Mouse (Mus musculus) layer of hippocampus, adult 9-10 months (tissue): ENCODE data around the gene Fbn1.

ENCODE experiments used
- DNase-seq: peaks from one replicate; pipeline ENCODE4 v3.0.0; 2022; ENCODE audit warnings: low spot score

Gene Fbn1

DNA sequence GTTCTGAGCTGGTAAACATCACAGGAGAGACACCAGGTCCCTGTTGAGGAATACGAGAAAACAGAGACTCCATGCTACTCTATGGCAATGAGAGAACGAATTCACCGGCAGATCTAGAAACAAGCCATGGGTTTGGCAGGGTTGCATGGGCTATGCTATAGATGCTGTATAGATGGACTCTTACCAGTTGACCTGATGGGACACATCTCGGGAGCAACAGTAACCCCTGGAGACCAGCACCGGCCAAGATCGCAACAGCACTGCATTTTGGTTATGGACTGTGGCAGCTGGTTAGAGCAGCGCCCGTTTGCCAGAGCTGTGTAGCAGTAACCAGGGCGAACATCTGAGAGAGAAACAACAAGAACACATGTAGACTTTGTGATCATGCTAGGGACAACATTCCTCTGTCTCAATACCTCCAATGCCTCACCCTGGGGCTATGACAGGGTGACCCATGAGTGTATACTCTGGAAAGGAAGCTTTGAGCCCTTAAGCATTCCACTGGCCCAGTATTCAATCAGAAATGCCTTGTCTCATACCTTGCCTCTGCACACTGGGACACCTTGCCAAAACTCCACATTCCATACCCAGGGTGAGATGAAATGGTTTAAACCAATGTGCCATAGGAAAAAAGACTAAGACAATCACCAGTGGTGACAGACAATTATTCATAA is 113.2 kb downstream of the Fbn1 start:
- no peak for DNase-seq

DNA sequence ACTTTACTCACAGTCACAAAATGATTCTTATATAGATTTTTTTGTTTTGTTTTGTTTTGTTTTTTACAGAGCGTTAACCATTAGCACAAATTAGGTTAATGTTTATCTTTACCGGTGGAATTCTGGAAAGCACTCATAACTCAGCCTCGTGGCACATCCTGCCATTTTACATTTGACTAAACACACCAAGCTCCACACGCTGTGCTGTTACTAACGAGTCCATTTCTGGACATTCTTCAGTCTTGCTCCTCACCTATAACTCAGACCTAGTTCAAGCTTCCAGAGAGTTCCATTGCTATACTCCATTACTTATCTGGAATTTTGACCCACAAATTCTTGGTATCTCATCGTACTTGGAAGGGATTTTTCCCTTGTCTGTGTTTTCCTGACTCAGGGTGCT is 116.2 kb downstream of the Fbn1 start:
- no peak for DNase-seq

DNA sequence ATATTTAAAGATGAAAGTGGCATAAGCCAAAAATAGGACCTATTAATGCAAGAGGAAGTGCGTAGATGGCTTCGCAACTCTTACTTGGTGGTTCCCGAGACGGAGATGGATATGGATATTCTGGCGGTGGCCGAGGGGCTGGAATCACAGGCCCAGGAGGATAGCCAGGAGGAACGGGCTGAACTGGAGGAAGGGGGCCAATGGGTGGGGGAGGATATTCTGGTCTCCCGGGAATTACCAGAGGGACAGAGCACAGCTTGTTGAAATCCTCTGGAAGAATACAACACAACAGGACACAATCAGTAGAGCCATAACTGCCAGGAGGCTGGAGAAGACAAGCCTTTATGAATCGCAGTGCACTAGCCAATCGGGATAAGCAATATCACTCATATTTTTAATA is 118.0 kb downstream of the Fbn1 start:
- no peak for DNase-seq

DNA sequence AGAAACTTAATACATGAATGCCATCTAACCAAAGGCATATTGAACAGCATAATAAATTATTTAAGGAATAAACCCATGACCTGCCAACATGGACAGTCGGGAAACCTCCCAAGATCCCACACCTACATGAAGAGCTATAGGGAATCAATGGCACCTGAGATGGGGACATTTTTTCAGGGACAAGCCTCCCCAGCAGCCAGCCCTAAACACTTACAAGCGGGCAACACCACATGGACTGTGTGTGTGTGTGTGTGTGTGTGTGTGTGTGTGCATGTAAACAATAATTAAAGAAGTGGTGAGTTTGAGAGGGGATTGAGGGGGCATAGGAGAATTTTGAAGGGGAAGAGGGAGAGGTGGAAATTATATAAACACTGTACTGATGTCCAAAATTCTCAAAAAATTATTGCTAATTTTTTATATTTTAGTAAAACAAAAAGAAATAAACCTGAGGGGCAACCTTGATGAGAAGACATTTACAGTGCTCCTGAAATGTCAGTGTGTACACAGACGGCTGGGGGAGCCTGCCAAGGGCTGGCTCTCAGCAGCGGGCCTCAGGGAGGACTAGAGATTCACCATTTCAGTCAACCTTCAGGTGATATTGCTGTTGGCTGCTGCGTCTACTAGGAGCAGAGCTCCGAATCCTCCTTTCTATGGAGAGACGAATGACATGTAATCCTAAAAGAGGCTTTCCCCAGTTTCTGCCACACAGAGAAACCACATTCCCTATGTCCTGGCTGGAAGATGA is 121.4 kb downstream of the Fbn1 start:
- no peak for DNase-seq

DNA sequence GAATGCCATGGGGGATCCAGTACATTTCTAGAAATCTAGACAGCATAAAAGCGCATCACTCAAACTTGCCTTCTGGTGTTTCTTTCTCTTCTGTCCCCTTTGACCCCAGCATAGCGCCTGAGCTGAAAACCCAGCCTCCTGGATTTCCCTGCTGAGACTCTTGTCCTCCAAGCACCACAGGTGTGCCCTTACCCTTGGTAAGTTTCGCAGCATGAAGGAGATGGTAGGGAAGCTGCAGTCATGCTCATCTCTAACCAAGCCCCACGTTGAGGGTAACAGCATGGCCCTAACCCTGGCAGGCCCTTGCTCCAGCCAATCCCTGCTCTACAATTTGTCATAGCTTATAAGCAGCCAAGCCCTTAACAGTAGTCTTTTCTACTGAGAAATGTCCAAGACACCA is 122.9 kb downstream of the Fbn1 start:
- DNase-seq: no peak

DNA sequence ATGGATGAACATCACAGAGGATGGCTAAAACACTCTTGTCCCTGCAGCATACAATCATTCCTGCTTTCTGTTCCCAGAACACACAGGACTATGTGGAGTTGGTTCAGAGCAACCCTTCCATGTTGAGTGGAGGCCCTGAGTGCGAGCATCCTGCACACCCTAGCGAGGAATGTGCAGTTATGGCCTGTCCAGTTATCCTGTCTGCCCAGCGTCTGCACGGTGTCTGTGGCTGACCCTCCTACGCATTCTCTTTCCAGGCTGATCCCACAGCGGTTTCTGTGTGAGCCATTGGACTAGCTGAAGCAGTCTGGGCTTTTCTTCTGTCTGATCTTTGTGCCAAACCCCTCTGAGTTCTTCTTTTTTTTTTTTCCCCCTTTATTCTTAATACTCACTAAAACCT is 123.4 kb downstream of the Fbn1 start:
- DNase-seq: no peak

DNA sequence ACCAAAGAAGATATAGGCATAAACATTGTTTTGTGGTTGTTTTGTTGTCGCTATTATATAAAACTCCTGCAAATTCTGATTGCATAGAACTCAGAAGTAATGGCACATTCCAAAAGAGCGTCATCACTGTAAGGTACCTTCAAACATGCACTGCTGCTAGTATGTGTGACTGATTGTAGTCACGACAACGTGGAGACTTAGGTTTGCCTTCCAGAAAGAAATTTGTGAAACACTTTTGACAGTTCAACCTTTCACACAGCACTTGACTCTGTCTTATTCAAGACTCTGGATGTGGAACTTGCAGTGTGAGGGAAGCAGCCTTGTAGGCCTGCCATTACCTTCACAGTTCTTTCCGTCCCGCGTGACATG is 124.5 kb downstream of the Fbn1 start:
- DNase-seq: no peak

DNA sequence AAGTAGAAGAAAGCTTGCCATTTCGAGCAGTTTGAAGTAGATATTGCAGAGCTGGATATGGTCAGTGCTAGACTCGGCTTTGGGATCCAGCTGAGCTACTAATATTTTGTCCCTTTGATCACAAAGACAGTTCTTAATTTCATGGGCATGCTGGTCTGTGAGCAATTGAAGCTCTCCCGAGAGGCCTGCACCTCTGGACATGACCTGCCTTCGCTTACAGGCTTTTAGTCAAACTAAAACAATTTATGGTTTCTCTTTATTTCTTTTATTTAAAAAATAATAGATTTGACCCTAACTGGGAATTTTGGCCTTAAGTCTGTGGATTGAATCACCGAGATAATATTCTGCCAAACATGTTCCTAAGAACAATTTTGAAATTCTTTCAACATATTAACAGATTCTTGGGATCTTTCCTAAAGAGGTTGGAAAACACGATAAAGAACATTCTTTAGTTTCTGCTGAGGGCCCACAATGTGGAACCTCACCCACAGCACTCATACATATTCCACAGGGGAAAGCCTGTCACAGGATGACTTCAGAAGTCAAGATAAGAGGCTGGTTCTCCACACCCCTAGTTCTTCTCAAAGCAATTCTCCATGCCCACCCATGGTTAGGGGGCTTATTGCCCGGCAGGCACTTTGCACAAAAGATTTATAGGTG is 125.0 kb downstream of the Fbn1 start:
- no peak for DNase-seq

DNA sequence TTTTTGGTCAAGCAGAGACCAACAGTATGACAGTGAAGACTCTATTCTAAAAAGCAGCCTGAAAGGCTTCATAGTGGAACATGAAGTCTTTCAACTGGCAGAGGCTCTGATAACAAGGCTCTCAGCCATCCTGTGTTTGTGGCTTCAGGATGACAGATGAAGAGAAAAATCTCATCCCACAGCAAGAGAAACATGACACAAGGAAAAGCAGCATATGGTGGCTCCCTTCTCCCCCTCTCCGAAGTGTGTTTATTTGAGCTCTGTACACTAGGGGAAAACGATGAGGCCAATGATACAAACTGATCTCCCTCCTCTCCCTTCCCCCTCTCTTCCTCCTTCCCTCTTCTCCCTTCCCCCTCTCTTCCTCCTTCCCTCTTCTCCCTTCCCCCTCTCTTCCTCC is 127.7 kb downstream of the Fbn1 start:
- DNase-seq: no peak

DNA sequence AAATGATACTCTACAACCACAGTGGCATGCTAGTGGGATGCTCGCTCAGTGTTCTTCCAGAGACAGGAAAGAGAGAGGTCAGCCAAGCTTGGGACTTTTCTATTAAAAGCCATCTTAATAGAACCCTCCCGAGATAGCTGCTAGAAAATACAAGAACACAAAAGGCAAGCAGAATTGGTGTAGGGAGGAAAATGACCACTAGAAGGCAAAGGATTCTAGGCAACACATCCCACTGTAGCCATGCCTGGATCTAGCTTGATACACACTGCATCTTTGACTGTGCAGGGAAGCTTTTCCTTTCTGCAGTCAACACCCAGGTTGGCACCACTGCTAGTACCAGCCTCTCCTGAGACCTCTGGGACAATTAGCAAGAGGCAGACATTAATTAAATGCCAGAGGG is 128.6 kb downstream of the Fbn1 start:
- DNase-seq: no peak

DNA sequence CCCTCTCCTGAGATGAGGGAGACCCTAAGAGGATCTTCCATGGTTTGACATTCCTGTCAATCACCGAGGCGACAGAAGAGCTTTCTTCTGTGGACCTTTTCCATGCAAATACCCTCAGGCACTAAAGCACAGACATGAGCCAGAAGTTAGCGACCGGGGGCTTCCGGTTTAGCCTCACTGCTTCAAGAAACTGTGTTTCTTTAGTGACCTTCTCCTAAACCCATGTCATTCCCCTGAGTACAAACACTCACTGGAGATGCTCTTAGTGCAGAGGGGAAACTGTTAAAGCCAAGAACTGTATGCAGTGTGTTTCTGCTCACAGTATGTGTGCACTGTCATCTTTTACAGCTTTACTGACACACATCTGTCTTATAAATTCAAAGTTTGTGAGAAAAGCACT is 131.9 kb downstream of the Fbn1 start:
- DNase-seq: no peak

DNA sequence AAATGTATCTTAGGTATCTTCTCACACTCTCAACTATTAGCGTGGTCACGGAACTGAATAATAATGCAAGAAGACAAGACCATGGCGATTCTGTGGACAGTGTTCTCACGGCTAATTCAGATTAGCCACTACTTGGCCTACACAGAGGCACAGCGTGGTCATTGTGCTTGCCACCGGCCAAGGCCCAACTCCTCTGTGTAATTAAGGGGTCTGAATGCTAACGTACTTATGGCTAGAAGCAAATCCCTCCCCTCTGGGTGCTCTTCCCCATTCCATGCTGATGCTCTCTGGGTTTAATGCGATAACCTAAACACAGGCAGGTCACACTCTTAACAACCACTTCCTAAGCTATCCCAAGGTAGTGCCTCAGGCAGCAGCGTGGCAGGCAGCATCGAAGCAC is 132.5 kb downstream of the Fbn1 start:
- DNase-seq: no peak

DNA sequence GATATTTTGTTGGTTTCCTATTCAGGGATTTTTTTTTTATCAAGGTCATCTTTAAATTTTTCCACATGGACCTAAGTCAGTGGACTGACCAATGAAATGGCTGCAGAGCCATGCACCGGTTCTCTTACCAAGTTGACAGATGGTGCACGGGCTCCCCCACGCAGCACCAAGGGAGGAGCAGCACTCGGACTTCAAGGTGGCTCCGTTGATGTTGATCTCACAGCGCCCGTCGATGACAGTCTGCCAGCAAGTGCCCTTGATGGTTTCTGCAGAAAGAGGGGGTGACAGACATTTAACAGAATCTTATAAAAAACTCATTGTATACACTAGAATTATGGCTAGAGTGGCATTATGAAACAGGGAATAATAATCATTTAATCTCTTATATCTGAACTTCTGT is 138.1 kb downstream of the Fbn1 start:
- no peak for DNase-seq

DNA sequence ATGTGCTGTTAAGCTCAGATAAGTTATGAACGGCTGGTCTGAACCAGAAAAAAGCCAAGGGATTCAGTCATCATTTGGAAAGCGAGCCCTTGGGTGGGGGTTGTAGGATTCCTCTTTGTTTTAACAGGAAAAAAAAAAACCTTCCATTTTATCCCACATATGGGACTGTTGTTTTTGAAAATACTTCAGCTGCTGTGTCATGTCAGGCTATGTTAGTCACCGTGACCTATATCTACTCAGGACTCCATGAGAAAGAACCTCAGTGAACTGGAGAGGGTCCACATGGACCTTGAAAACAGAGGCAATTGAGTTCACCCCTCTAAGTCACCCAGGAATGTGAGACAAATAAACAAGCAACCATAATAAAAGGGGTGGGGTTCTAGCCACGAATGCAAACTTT is 139.2 kb downstream of the Fbn1 start:
- DNase-seq: no peak

DNA sequence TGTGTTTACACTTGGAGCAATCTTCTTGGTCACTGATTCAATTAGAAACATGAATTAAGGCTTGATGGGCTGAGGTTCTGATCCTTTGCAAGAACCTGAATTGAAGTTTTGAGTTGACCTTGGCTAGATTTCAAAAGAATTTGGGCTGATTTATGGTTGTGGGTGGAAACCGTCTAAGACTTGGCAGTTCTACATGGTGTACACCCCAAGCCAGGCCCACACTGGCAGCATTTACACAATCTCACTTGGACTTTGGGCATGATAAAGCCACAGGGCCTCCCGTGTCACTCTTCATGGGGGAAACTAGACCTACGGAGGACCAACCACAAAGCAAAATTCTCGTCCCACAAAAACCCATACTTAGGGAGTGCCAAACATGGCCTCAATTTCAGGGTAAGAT is 146.1 kb downstream of the Fbn1 start:
- DNase-seq: no peak

DNA sequence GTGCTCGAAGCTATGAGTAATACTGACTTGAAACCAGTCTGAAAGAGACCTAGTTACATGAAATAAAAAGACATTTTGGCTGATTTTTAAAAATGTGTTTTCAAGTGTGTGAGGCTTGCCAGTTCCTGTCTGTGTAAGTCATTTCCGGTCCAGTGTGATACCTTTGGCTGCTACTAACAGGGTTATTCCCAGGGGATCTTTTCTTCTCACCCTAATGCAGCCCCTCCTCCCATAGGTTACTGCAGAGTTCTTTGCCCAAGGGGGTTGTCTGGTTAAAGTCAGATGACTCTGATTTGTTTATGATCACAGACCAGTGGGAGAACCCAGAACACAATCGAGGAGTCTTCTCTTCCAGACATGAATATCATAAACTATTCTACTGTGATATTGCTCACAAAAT is 151.3 kb downstream of the Fbn1 start:
- DNase-seq: no peak

DNA sequence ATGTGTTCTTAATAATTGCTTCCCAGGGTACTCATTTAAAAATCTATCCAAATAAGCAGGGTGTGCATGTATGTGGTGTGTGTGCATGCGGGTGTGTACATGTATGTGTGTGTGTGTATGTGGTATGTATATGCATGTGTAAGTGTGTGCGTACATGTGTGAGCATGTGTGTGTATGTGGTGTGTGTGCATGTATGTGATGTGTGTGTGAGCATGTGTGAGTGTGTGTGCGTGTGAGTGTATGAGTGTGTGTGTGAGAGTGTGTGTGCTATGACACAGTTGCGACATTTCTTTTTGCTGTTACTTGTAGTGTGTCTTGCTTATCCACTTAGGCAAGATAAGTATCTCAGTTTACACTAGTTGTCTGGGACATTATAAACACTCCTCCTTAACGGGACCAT is 151.7 kb downstream of the Fbn1 start:
- DNase-seq: no peak

DNA sequence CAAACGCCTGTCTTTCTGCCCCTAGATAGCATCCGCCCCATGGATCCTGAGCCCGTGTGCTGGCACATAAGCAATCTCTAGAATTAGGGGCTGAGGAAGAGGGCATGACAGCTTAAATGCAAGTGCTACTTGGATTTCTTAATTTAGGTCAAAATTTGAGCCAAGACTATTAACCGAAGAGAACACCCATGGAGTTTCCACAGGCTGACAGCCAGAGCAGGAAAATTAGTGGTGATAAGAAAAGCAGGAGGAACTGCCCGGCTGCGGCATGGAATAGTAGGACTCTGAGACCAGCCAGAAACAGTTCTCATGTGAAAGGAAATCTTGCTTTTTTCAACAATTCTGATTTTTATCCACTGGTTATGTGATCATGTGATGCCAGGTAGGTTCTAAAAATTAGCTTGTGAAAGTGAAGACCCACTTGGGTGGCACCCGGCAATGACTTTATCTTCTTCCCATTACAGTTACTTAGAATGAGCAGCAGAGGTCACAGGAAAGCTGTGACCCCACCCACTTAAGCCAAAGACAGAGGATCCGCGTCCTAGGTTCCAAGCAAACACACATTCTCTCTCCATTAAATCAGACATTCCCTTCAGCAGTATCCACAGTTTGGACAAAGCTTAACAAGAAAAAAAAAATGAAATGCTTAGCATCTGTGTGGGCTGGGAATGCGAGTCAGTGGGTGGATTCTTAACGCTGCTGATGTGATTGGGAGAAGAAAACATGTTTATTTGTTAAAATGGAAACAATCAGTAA is 152.4 kb downstream of the Fbn1 start:
- DNase-seq: no peak

DNA sequence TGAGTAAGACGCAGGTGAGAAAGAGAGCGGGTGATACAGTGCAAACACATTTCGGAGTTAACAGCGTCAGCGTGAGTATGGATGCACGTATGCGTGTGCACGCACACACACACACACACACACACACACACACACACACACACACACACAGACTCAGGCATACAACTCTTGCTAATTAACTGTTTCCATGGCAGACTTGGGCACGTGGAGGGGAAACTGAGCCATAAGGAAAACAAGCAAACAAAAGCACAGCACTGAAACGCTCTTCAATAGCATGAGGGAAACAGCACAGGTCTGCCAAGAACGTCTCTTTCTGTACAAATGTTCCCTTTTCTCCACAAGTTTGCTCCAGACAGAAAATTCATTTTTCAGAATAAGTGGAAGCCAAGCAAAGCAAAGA is 153.2 kb downstream of the Fbn1 start:
- no peak for DNase-seq

DNA sequence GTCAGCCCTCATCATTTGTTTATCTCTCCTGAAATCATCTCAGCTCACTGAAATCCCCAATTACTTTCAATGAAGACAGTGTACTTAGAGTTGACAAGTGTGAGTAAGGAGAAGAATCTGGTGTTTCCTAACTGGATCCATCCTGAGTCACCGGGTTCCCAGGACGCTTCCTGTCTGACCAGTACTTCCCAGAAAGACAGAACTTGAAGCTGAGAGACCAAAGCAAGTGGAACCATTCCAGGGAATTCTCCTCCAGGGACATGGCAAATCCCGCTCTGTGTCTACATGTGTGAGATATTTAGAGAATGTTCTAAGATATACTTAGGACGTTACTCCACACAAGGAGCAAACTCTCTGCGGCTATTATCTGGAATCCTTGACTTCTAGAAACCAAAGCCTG is 158.6 kb downstream of the Fbn1 start:
- no peak for DNase-seq

DNA sequence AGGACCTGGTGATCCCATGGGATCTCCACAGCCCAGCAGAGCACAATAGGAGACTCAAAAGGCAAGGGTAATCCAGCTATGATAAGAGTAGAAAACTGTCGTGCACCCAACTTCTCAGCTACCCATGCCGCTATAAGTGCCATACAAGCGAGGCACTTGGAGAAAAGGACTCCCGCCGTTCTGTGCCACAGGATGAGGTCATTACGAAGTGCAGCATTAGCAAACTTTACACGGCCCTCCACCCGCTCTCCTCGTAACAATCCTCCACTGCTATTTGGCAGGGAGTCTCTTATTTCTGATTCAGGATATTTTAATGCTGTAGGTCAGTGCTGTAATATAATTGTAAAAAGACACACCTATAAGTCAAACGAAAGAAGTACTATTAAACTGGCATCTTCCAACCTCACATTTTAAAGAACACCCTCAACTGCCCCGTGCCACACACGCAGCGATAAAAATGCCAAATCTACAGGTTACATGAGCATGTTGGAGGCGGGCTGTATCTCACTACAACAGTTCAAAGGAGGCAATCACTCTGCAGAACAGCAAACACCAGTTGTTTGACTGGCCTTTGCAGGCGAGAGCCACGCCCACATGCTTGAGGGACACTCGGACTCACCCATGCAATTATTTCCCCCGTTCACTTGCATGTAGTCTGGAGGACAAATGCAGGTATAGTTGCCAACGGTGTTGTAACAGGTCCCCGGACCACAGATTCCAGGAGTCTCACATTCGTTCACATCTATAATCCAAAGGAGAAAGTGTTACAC is 165.4 kb downstream of the Fbn1 start:
- no peak for DNase-seq

DNA sequence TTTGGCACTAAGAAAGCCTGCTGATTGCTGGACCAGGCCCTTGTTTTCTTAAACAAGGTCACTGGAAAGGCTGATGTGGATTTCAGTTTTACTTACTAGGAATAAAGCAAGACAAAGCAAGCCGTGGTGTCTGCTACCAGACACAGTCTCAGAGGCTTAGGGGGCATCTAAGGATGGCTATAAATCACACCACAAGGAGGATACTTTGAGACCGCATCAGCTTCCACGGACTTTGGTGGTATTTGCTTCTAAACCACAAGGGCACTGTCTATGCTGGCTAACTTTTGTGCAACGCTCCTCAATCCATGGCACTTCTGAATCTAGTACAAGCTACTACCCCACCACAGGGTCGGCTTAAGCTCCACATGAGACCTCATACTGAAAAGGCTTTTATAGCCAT is 167.4 kb downstream of the Fbn1 start:
- no peak for DNase-seq
